Mouse (Mus musculus) cerebral cortex, adult 2 months (tissue): ENCODE results near the gene Caskin2.

Source experiments
- WGBS: fragments of 180-500 bp; shearing (Covaris S2); methylation state at CpG from one replicate; pipeline ENCODE4 v1.1.7; 2018; 5-methylcytosine and 5-hydroxymethylcytosine counted together

Gene Caskin2

GRCm38 (mm10) chr11:115807306-115807705 is 6.1 kb downstream of the Caskin2 start:
- 57% methylated on average over 6 of the region's 6 CpGs for WGBS

GRCm38 (mm10) chr11:115806154-115806553 is 7.3 kb downstream of the Caskin2 start:
- 67% methylated on average over 10 of the region's 10 CpGs for WGBS

DNA sequence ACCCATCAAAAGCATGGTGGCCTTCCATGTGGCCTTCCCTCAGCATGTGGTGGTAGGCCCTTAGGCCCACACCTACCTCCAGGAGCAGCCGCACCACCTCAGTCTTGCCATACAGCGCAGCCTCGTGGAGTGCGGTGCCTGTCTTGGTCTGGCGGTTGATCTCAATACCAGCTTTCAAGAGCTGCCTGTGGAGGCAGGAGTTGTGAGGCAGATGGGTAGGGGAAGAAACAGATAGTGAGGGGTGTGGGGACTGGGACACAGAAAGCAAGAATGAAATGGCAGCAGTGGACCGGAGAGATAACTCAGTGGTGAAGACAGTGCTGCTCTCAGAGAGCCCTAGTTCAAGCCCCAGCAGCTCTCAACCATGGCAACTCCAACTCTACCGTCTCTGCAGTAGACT is 8.4 kb downstream of the Caskin2 start:
- 83% methylated on average over 7 of the region's 7 CpGs for WGBS

DNA sequence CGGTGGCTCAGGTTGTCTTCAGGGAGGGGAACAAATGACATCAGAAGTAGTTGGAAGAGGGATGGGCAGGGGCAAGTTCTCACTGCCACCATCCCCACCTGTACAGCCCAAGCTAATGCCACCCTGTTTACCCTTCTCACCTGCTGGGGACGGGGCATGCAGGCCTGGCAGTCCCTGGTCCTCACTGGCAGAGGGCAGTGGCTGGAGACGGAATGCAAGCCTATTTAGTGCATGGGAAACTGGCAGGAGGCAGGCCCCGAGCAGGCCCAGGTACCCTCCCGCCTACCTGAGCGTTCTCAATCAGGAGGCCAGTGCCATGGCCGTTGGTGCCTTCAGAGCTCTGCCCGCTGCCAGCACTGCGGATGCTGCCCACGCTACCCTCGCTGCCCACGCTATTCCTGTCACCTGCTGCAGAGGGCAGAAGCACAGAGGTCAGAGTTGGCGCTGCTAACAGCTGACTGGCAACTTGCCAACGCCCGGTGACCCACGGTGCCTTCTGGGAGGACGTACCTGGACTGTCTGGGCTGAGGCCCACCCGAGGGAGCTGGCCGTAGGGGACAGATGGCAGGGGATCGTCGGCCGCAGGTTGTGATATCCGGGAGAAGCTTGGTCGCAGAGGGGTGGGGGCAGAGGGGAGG is 10.2 kb downstream of the Caskin2 start:
- WGBS: 86% methylated on average over 24 of the region's 24 CpGs

GRCm38 (mm10) chr11:115800981-115801380 is 12.5 kb downstream of the Caskin2 start:
- WGBS: 91% methylated on average over 18 of the region's 18 CpGs

DNA sequence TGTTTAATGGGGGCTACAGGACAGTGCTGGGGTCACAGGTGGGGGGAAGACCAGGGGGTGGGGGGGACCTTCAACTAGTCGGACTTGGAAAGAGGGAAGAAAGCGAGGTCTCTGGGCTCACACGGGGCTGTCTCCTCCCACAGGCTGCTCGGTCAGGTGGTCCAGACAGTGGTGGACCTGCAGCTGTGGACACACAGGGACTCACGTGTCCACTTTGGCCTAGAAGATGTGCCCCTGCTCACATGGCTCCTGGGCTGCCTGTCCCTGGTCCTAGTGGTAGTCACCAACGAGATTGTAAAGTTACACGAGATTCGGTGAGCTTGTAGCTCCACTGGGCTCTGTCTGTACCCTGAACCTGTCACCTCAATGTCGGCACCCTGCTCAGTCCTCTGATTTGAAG is 15.8 kb downstream of the Caskin2 start:
- 79% methylated on average over 9 of the region's 9 CpGs for WGBS

DNA sequence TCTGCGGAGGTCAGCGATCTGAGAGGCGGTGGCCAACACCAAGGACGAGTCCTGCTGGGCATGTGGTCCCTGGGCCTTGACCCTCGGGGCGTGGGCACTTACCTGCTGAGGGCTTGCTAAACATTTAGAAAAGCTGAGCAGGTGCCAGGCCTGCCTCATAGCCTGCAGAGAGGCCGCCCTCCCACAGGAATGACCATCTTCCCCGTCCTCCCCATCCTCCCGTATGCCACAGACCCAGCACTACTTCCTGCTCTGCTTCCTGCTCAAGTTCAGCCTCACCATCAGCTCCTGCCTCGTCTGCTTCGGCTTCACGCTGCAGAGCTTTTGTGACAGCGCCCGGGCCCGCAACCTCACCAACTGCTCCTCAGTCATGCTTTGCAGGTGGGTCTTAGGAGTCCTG is 16.5 kb downstream of the Caskin2 start:
- 75% methylated on average over 15 of the region's 15 CpGs for WGBS

GRCm38 (mm10) chr11:115792353-115792752 is 21.1 kb downstream of the Caskin2 start:
- 78% methylated on average over 14 of the region's 14 CpGs for WGBS

DNA sequence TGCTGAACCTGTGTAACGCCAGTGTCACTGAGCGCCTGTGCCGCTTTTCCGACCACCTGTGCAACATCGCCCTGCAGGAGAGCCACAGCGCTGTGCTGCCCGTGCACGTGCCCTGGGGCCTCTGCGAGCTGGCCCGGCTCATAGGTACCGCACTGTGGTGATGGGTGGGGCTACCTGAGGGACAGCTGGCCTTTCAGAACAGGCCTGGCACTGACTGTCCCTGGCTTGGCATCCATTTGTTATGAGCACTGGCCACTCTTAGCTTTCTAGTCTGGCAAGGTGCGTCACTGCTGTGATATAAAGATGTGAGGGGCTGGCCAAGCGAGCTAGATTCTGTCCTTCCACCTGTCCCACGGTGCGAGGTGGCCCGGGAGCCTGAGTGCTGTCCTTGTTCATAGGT is 21.5 kb downstream of the Caskin2 start:
- 95% methylated on average over 16 of the region's 16 CpGs for WGBS

GRCm38 (mm10) chr11:115789787-115790186 is 23.7 kb downstream of the Caskin2 start:
- 77% methylated on average over 7 of the region's 7 CpGs for WGBS

GRCm38 (mm10) chr11:115786473-115786872 is 27.0 kb downstream of the Caskin2 start:
- WGBS: 73% methylated on average over 6 of the region's 6 CpGs

GRCm38 (mm10) chr11:115780141-115781070 is 33.0 kb downstream of the Caskin2 start:
- 16% methylated on average over 20 of the region's 20 CpGs for WGBS

- whole genome bisulfite sequencing: 25% methylated on average over 9 of the region's 9 CpGs
Observed at GRCm38 (mm10) chr11:115779038-115779571, 34.3 kb downstream of the Caskin2 start.

- 92% methylated on average over 17 of the region's 17 CpGs for WGBS
Observed at GRCm38 (mm10) chr11:115777487-115778335, 35.7 kb downstream of the Caskin2 start.

DNA sequence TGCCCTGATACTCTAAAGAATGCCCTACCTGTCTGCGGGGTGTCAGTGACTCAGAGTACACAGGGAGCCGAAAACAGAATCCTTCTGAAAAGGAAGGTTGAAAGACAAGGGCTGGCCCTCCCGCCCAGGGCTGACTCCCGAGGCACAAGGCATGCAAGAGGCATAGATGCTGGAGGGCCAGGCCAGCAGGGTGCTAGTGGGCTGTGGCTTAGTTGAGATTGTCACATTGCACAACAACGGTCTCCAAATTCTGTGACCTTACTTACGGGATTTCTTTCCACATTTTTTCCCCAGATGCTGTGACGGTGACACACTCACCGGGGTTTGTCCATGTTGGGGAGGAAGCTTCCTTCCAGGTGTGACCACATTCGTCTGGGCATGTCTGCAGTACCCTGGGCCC is 36.5 kb downstream of the Caskin2 start:
- 80% methylated on average over 9 of the region's 9 CpGs for WGBS

GRCm38 (mm10) chr11:115775821-115776665 is 37.4 kb downstream of the Caskin2 start:
- 71% methylated on average over 18 of the region's 18 CpGs for WGBS

DNA sequence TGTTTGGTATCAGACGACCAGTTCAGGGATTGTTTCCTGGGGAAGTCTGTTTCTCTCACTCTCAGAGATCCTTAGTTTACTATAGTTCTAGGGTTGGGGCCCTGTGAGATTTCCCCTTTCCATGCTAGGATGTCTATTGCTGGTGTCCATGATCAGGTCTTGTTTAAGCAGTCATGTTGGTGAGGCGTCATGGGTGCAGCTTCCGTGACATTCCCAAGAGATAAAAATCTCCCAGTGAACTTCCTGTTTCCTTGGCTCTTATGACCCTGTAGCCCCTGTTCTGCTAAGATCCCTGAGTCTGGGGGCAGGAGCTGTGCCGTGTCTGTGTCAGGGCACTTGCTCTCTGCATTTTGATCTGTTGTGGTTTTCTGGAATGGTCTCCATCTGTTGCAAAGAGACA is 38.8 kb downstream of the Caskin2 start:
- 68% methylated on average over 4 of the region's 4 CpGs for WGBS

DNA sequence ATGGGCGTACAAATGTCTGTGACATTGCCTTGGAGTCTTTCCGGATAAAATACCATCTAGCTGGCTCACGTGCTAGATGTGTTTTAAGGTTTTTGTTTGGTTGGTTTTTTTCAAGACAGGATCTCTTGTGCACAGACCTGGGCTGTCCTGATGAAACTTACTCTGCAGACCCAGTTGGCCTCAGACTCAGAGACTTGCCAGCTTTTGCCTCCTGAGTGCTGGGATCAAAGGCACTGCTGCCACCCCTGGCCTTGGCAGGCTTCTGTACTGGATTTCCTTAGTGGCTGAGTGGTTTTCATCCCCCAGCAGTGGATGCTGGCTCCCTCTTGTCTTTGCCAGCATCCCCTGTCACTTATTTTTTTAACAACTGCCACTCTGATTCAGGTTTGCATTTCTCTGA is 44.5 kb downstream of the Caskin2 start:
- 72% methylated on average over 3 of the region's 3 CpGs for WGBS

DNA sequence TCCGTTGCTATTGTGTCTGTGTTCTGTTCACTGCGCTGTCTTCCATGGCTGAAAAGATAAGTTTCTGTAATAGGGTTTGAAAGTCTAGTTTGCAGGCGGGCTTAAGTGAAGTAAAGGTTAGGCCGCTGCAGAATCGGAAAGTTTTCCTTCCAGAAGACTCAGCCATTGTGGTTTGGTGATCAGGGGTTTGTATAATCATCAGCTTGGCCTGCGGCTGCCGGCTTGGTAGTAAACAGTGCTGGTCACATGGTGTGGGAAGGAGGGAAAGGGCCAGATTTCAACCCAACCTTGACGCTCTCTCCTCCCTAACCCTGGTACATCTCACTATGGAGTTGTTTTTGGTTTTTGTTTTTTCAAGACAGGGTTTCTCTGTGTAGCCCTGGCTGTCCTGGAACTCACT is 46.5 kb downstream of the Caskin2 start:
- WGBS: 90% methylated on average over 8 of the region's 8 CpGs

DNA sequence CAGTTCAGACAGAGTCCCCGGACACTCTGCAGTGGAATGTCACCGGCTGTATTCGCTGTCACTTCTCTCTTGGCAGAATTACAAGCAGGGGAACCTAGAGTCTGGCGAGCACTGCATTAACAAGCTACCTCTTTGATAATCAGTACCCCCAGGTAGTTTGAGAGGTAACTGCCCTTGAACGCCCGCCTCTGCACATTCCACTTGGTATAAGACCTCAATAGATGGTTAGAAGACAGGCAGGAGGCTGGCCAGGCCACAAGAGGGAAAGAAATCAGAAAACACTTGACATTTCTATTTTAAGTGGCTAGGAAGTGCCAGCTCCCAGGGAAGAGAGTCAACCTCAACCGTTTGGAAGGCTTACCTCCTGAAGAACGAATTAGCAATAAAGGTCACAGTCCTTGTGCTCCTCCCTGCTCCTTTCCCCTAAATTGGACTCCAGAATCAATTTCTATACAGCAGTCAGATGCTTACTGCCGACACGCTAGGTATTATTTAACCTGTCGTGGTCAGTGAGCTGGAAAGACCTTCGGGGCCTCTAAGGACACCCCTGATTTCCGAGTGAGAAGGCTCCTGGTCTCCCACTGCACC is 47.0 kb downstream of the Caskin2 start:
- WGBS: 50% methylated on average over 13 of the region's 13 CpGs
